Mouse (Mus musculus): Measurements from ENCODE around the gene Trim14. TPM values are rescaled to one million over a fixed set of nuclear protein-coding genes. Genes with fewer than 3 reads are reported as not detected.
"Not testable (repeated sequence)": the region's sequence is repeated elsewhere in the genome, so short reads cannot be mapped to it uniquely, and the experiment has no call there.

The Trim14 gene
- polyA plus RNA-seq (2016; fragmentation: Nextera tagmentation; extraction: Ambion mirVana), result 0.66 and 0.72 TPM in 2 replicates

GRCm38 (mm10) chr4:46535840-46536361 is at the start of gene Trim14:
Gene Trim14 (minus strand): TSS chr4:46536141.
- Histone ChIP-seq H3K9me3 (no peaks in the 10 kb centered on the region), H3K4me3 (peak within 1 kb of the TSS; percentile 44), H3K27me3 (replicated peaks) (peaks cover 52% of the 10 kb centered on the region), H3K4me2 (replicated peaks) (peak within 1 kb of the TSS; percentile 80), H3K36me3 (no peaks in the 10 kb centered on the region), H3K9ac (peak within 1 kb of the TSS; percentile 55), H3K27ac (no peak within 1 kb of the TSS), H3K4me1 (peaks cover 6% of the 10 kb centered on the region; the same call in 1 of the 2 replicates)
- ATAC-seq (ENCODE audit: low FRiP score, low read depth), result peak; percentile 56; the same call in 1 of the 2 replicates
- under 1% methylated on average over 46 of the region's 46 CpGs for WGBS

- ATAC-seq (ENCODE audit: low FRiP score, low read depth), result no peak
These were observed 49.3 kb upstream of the Trim14 start for GRCm38 (mm10) chr4:46585041-46585810.

GRCm38 (mm10) chr4:46584536-46584935 is 48.6 kb upstream of the Trim14 start:
- H3K4me1 ChIP-seq; H3K27ac ChIP-seq; H3K4me3 ChIP-seq; H3K27me3 ChIP-seq (replicated peaks); ATAC-seq (ENCODE audit: low FRiP score, low read depth); H3K36me3 ChIP-seq; H3K4me2 ChIP-seq (replicated peaks); H3K9me3 ChIP-seq; H3K9ac ChIP-seq: not testable (repeated sequence)
- 75% methylated on average over 3 of the region's 3 CpGs for WGBS

More at GRCm38 (mm10) chr4:46585041-46585810, 49.3 kb upstream of the Trim14 start:
- Histone ChIP-seq H3K4me2 (replicated peaks) (no peak overlapping the region), H3K27me3 (replicated peaks) (no peaks in the 10 kb centered on the region), H3K9ac (no peak overlapping the region), H3K27ac (no peak overlapping the region), H3K9me3 (no peaks in the 10 kb centered on the region), H3K36me3 (no peaks in the 10 kb centered on the region), H3K4me1 (no peaks in the 10 kb centered on the region), H3K4me3 (no peak overlapping the region)
- 84% methylated on average over 13 of the region's 13 CpGs for WGBS

- not testable (repeated sequence) for H3K9ac ChIP-seq; H3K4me1 ChIP-seq; ATAC-seq (ENCODE audit: low FRiP score, low read depth); H3K27ac ChIP-seq; H3K27me3 ChIP-seq (replicated peaks); H3K36me3 ChIP-seq; H3K9me3 ChIP-seq; H3K4me3 ChIP-seq; H3K4me2 ChIP-seq (replicated peaks)
- 86% methylated on average over 2 of the region's 6 CpGs for WGBS
These were observed 48.1 kb upstream of the Trim14 start for GRCm38 (mm10) chr4:46584084-46584483.

GRCm38 (mm10) chr4:46582024-46582423 is 46.1 kb upstream of the Trim14 start:
- H3K27ac ChIP-seq; ATAC-seq (ENCODE audit: low FRiP score, low read depth); H3K4me1 ChIP-seq; H3K36me3 ChIP-seq; H3K9ac ChIP-seq; H3K4me3 ChIP-seq; H3K27me3 ChIP-seq (replicated peaks); H3K4me2 ChIP-seq (replicated peaks); H3K9me3 ChIP-seq: not testable (repeated sequence)
- WGBS, result 85% methylated on average over 9 of the region's 9 CpGs

- WGBS, result 94% methylated on average over 22 of the region's 22 CpGs
- not testable (repeated sequence) for H3K9ac ChIP-seq; H3K4me3 ChIP-seq; H3K27ac ChIP-seq; H3K4me1 ChIP-seq; H3K9me3 ChIP-seq; ATAC-seq (ENCODE audit: low FRiP score, low read depth); H3K27me3 ChIP-seq (replicated peaks); H3K4me2 ChIP-seq (replicated peaks); H3K36me3 ChIP-seq
These were observed 45.6 kb upstream of the Trim14 start for GRCm38 (mm10) chr4:46581577-46581976.

GRCm38 (mm10) chr4:46580799-46581243 is 44.9 kb upstream of the Trim14 start:
- H3K9ac ChIP-seq; ATAC-seq (ENCODE audit: low FRiP score, low read depth); H3K9me3 ChIP-seq; H3K27ac ChIP-seq; H3K4me3 ChIP-seq; H3K36me3 ChIP-seq; H3K4me1 ChIP-seq; H3K27me3 ChIP-seq (replicated peaks); H3K4me2 ChIP-seq (replicated peaks): not testable (repeated sequence)
- WGBS, result 91% methylated on average over 15 of the region's 15 CpGs

GRCm38 (mm10) chr4:46578796-46579346 is 42.9 kb upstream of the Trim14 start:
- not testable (repeated sequence) for H3K4me3 ChIP-seq; H3K9me3 ChIP-seq; H3K9ac ChIP-seq; H3K4me1 ChIP-seq; H3K36me3 ChIP-seq; ATAC-seq (ENCODE audit: low FRiP score, low read depth); H3K4me2 ChIP-seq (replicated peaks); H3K27me3 ChIP-seq (replicated peaks); H3K27ac ChIP-seq
- WGBS, result 81% methylated on average over 8 of the region's 8 CpGs

GRCm38 (mm10) chr4:46578228-46578627 is 42.3 kb upstream of the Trim14 start:
- no peak for ATAC-seq (ENCODE audit: low FRiP score, low read depth)
- Histone ChIP-seq H3K4me3 (no peak overlapping the region), H3K9ac (no peak overlapping the region), H3K36me3 (no peaks in the 10 kb centered on the region), H3K4me1 (no peaks in the 10 kb centered on the region), H3K27ac (no peak overlapping the region), H3K4me2 (replicated peaks) (no peak overlapping the region), H3K9me3 (0 out of 2 replicates have a peak, but pooled peaks cover 4% of the 10 kb centered on the region), H3K27me3 (replicated peaks) (no peaks in the 10 kb centered on the region)
- 88% methylated on average over 1 of the region's 1 CpGs for WGBS

GRCm38 (mm10) chr4:46575509-46576284 is 39.8 kb upstream of the Trim14 start:
- H3K4me3 ChIP-seq; H3K4me2 ChIP-seq (replicated peaks); H3K27me3 ChIP-seq (replicated peaks); H3K27ac ChIP-seq; H3K36me3 ChIP-seq; H3K4me1 ChIP-seq; H3K9me3 ChIP-seq; ATAC-seq (ENCODE audit: low FRiP score, low read depth); H3K9ac ChIP-seq: not testable (repeated sequence)
- 92% methylated on average over 6 of the region's 10 CpGs for WGBS

GRCm38 (mm10) chr4:46574841-46575240 is 38.9 kb upstream of the Trim14 start:
- WGBS, result 80% methylated on average over 12 of the region's 12 CpGs
- no peaks in the 10 kb centered on the region for H3K36me3 ChIP-seq
- H3K9ac ChIP-seq, result no peak overlapping the region
- no peak overlapping the region for H3K4me2 ChIP-seq (replicated peaks)
- H3K4me1 ChIP-seq, result 0 out of 2 replicates have a peak, but pooled peaks cover 2% of the 10 kb centered on the region
- H3K4me3 ChIP-seq, result no peak overlapping the region
- H3K9me3 ChIP-seq, result 0 out of 2 replicates have a peak, but pooled peaks cover 6% of the 10 kb centered on the region
- no peak for ATAC-seq (ENCODE audit: low FRiP score, low read depth)
- H3K27ac ChIP-seq, result no peak overlapping the region
- no peaks in the 10 kb centered on the region for H3K27me3 ChIP-seq (replicated peaks)
